Mouse (Mus musculus) natural killer cell, adult 2 months (primary cell): ENCODE measurements around the gene Hnrnpa0.
"Not testable (repeated sequence)": the region's sequence is repeated elsewhere in the genome, so short reads cannot be mapped to it uniquely, and the experiment has no call there.

Source experiments
- DNase-seq, 2 experiments: peaks; one replicate each; pipeline ENCODE4 v3.0.0; 2022; ENCODE audit warnings: low spot score in 2 of 2

Gene Hnrnpa0

DNA sequence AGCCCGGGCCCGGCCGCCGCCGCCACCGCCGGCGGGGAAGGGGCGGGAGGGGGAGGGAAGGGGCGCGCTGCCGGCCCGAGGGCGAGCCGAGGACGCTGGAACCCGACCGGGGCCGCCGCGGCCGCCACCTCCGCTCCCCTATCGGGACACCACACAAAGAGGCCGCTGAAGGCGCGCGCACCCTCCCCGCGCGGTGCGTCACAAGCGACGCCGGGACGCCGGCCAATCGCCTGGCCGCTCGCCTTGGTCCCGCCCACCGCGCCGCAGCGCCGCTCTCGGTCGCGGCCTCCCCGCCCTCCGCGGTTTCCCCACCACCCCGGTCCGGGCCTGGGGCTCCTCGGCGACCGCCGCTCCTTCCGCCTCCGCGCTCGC lies at the start of gene Hnrnpa0:
Gene Hnrnpa0 (minus strand): TSS at position 161 of the 372 bp plus-strand sequence.
- DNase-seq: peak; percentile 94 to 95

DNA sequence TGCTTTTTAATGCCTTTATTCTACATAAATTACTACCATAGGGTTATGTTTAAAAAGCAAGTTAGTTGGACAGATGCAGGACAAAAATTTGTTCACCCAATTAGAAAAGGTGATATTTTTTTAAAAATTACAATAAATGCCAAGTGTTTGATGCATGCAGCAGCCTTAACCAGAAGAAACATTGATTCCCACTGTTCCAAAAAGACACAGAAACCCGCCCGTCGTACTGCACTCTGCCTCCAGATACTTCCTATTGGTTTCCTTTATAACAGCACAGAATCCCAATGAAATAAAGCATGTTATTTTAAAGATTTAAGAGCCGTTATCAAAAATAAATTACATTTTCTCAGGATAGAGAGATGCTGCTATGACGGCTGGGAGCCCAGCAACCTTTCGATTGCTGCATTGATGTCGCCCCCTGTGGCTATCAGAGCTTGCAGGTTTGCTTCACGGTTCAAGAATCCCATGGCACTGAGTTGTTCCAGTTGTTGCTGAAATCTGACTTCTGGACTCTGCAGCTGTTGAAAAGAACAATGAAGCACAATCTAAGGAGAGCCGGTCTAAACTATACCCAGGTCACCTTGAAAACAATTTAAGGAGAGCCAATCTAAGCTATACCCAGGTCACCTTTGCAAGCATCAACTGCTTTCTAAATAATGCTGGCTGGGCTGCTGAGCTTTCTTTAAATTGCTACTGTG lies 49.3 kb upstream of the Hnrnpa0 start:
- peak; percentile 97 for DNase-seq

DNA sequence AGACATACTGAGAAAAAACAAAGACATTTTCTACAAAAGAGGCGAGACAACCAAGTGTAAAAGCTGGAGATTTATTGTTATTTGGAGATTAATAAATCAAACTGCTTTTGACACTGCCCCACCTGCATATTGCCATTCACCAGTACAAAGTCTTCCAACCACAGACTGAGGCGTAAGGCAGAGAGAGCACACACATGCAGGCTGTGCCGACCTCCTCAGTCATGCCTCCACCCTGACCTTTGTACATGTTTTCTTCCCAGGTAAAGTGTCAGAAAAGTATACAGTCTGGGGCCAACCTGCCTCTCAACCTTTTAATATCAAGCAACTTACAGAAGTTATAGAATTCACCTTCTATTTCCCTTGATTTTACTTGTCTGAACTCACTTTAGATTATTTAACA lies 47.7 kb upstream of the Hnrnpa0 start:
- no peak for DNase-seq

DNA sequence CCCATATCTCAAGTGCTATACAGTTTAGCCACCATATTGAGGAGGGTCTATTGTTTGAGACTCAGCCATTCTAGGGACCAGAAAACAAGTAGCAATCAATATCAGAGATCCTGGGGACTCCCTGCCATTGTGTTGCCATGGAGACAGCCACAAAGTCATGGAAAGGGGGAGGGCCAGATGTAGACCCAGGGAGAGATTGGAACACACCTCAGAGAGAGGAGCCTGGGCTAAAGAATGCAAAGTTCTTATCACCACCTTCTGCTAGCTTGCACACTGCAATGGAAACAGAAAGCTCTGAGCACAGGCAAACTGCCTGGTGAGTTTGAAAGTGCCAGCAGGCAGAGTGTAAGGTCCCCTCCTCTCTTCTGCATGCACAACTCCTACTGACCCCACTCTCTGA lies 39.8 kb upstream of the Hnrnpa0 start:
- no peak for DNase-seq

DNA sequence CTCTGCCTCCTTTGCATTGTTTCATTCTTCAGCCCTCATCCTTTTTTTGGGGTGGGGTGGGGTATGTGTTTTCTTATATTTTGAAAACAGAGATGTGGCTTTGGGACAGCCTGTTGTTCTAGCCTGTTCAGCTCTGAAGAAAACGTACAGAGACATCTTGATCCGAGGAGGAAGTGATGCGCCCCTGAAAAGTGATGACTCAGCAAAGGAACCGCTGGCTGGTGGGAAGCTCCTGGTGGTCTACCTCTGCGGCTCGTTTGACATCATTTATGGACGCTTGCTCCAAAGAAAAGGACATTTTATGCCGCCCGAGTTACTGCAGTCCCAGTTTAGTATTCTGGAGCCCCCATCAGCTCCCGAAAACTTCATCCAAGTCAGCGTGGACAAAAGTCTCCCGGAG lies 35.0 kb upstream of the Hnrnpa0 start:
- no peak for DNase-seq

DNA sequence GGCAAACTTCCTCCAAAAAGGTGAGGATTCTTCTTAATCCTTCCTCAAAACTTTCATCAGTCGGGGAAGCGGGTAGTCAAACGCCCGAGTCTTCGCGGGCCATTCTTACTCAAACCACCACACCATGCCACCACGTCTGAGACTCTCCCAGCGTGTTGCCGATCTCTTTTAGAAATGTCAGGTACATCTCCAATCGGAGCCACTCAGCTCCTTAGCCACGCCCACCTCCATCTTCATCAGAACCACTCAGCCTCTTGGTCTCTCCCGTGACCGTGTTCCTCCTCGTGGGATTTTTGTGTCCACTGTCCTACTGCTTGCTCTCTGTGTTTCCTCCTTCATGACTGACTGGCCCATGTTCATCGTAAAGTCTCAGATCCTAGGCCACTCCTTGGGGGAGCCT lies 32.4 kb upstream of the Hnrnpa0 start:
- DNase-seq: no peak

DNA sequence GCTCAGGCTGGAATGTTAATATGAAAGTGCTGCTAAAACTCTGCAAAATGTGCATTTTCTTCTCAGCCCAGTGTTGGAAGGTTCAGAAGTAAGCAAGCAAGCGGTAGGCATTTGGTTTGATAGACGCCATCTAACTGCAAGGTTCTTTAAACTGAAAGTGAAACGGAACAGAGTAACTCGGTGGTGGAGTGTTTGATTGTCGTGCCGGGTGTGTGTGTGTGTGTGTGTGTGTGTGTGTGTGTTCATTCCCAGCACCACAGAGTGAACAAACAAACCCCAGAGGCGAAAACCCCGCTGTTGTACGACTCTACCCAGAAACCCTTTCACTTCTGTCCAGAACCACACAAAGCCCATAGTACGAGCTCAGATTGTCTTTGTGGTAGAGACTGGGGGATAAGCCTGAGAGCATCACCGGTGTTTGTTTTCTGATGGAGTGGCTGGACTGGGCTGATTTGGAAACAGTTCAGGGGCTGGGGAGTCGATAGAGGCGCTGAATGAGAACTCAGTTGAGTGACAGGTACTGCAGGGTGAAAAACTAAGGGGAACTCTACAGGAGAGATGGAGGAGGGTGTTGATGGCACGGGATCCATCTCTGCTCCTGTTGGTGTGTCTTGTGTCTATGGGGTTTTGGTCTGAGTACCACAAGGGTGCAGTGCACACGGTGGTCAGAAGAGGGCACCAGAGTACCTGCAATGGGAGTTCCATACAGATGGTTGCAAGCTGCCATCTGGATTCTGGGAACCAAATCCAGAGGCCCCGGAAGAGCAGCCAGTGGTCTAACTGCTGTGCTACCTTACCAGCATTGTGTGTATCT lies 29.9 kb upstream of the Hnrnpa0 start:
- DNase-seq: peak; percentile 79 to 86

DNA sequence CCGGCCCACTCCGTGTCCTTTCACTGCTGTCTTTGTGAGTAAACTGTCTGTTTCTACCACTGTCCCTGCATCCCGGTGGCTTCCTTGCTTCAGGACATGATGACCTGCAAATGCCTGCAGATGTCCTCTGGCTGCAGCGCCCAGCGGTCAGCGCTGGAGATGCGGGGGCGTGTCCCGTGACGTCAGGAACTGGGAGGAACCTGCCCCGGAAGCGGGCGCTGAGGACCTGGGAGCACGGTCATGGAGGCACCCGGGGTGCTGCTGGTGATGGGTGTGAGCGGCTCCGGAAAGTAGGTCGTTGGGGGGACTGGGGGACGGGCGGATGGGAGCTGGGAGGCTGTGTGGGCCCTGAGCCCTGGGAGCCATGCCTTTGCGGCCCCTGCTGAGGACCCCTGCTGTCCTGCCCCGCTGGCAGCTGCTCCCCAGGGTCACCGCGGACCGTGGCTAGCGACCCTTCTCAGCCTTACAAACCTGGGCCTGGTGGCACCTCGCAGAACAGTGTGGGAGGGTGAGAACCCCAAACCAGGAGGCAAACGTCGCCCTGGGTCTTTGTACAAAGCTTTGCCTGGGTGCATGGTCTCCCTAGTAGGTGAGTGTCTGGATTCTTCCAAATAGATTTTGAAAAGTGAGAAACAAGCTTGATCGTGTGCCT lies 29.2 kb upstream of the Hnrnpa0 start, which contains the start of gene Idnk:
Gene Idnk (plus strand): TSS at position 203 of the 652 bp plus-strand sequence.
- peak; percentile 74 to 75 for DNase-seq

DNA sequence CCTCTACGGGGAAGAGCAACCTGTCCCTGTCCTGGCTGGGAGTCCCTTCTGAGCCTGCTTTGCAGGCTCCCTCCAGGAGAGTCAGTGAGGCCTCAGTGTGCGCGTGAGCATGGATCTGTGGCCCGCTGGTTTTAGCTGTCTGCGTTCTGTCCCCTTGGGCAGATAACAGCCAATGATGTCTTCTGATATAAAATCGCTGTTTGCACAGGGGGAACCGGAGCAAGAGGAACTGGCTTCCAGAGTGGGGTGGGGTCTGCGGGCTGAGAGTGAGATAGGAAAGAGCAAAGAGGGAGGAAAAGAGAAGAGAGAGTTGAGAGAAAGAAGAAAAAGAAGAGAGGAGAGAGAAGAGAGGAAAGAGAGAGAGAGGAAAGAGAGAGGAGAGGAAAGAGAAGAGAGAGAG lies 28.7 kb upstream of the Hnrnpa0 start:
- DNase-seq: no peak

DNA sequence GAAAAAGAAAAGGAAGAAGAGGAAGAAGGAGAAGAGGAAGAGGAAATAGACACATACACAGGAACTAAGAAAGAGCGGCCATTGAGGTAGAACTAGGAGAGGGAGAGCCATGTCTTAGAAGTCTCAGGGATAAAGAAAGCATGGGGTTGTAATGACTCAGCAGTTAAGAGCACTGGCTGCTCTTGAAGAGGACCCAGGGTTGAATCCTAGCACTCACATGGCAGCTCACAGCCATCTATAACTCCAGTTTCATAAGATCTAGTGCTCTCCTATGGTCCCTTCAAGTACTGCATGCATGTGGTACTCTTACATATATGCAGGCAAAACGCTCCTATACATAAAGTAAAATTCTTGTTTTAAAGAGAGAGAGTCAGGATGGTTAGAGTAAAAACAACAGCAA lies 27.7 kb upstream of the Hnrnpa0 start:
- peak; percentile 5 to 26 for DNase-seq

DNA sequence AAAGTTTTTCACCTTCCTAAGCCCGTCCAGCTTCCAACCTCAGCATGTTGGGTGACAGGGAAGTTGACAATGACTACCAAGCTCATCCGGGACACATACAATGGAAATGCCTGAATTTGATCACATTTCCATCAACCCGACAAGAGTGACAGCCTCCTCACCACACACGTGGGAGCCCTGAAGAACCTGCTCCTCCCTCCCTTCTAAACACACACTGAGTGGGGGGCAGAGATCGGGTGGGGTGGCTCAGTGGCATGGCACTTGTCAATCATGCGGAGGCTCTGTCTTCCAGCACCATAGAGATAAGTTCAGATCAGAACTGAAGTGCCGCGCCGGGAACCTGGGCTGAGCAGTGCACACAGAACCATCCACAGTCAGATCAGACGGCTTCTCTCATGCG lies 22.1 kb upstream of the Hnrnpa0 start:
- DNase-seq: no peak

DNA sequence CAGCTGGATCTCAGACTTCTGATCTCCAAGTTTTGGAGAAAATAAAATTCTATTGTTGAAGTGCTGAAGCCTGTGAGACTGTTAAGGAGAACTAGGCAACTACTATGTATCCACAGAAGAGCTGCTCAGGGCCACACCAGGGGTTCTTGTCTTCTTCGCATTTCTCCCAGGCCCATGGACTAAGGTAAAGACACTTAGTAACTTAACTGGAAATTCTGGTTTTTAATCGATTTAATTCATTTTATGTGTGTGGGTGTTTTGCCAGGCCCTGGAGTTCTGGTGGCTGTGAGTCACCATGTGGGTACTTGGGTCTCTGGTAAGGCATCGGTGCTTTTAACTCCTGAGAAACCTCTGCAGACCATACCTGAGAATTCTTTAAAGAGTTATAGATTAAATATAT lies 21.3 kb upstream of the Hnrnpa0 start:
- no peak for DNase-seq

DNA sequence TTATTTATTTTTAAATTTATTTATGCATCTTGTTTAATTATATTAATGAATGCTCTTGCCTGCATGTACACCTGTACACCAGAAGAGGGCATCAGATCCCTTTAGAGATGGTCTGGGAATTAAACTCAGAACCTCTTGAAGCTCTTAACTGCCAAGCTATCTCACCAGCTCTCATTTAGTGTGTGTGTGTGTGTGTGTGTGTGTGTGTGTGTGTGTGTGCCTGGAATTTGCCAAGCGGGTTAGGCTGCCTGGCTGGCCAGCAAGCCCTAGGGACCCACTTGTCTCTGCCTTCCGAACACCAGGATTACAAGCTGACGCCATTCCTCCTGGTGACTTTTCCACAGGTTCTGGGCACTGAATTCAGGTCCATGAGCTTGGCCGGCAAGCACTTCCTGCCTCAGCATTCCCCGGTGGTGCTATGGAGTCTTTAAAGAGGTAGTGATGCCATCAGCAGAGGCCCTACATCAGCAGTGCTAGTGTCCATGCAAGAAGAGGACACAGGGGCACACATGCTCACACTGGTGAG lies 20.7 kb upstream of the Hnrnpa0 start:
- no peak for DNase-seq

DNA sequence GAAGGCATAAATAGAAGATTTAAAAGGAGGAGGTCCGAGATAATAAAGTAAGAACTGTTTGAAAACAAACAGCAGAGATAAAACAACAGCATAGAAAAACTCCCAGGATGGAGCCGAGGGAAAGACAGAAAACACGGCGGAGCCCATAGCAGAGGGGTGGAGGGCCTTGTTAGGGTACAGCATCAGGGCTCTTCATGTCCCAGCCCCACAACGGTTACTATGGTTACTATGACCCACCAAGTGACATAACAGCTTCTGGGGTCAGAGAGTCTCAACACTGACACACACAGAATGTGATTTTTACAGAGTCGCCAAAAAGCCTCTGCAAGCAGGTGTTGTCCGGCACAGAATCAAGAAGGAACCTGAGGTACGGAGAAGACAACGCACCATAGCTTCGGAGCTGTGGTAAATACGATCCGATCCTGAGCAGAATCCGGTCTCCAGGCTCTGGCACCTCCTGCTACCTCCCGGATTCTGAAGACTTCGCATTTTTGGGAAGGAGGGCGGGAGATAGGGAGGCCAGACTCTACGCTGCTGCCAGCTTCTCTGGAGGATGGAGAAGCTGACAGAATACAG lies 20.0 kb upstream of the Hnrnpa0 start:
- no peak for DNase-seq

DNA sequence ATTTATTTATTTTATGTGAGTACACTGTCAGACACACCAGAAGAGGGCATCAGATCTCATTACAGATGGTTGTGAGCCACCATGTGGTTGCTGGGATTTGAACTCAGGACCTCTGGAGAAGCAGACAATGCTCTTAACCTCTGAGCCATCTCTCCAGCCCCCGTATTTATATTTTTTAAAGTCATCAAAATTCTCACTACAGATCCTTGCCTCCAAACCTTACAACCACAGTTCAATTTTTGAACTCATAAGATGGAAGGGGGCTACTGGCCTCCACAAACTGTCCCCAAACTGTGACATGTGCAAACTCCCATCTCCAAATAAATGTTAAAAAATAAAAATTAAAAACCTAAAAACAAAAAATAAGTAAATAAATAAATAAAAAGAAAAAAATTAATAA lies 19.4 kb upstream of the Hnrnpa0 start:
- no peak for DNase-seq

DNA sequence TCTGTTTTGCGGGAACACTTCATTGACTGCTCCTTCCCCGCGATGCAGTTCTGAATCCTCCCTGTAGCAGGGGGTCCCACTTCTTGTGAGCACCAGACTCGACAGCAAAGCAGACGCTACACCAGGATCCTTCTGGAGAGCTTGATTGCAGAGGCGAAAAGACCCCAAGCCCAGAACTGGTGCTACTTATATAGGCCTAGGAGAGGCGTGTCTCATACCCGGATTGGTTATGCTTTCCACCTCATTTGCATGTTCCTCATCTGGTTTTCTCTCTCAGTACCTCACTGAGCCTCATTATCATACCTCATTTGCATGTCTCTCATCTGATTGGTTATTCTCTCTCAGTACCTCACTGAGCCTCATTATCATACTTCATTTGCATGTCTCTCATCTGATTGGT lies 18.2 kb upstream of the Hnrnpa0 start:
- DNase-seq: not testable (repeated sequence)

DNA sequence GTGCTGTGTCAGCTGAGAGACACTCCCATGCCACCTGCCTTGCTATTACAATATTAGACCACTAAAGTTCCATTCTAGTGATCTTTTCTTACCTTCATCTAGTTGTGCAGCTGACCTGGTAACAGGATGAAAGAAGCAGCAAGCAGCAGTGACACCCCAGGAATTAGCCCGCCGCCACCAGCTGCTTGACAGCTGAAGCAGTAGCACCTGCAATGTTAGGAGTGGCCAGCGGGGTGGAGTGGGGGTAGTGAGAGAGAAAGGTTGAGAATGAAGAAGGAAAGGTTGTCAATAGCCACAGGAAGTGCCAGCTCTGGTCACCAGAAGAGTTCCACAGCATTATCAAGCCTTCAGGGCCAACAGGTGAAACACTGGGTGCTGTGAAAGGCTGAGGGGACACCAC lies 3.3 kb upstream of the Hnrnpa0 start:
- DNase-seq: peak in 1 of 2 experiments; percentile 20

DNA sequence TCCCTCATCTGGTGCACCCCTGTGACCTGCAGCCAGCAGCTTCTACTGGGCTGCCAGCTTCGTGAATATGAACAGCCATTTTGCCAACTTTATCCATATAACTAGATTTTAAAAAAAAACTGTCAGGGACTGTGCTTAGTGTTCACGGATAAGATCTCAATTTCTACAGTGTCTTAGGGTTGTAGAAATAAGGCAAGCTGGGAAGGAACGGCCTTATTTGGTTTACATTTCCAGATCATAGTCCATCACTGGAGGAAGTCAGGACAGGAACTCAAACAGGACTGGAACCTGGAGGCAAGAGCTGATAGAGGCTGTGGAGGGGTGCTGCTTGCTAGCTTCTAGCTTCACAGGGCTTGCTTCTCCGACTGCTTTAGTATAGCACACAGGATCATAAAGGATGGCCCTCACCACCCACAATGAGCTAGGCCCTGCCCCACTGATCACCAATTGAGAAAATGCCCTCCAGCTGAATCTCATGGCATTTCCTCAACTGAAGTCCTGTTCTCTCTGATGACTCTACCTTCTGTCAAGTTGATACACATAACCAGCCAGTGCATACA lies 1.4 kb upstream of the Hnrnpa0 start:
- no peak for DNase-seq

DNA sequence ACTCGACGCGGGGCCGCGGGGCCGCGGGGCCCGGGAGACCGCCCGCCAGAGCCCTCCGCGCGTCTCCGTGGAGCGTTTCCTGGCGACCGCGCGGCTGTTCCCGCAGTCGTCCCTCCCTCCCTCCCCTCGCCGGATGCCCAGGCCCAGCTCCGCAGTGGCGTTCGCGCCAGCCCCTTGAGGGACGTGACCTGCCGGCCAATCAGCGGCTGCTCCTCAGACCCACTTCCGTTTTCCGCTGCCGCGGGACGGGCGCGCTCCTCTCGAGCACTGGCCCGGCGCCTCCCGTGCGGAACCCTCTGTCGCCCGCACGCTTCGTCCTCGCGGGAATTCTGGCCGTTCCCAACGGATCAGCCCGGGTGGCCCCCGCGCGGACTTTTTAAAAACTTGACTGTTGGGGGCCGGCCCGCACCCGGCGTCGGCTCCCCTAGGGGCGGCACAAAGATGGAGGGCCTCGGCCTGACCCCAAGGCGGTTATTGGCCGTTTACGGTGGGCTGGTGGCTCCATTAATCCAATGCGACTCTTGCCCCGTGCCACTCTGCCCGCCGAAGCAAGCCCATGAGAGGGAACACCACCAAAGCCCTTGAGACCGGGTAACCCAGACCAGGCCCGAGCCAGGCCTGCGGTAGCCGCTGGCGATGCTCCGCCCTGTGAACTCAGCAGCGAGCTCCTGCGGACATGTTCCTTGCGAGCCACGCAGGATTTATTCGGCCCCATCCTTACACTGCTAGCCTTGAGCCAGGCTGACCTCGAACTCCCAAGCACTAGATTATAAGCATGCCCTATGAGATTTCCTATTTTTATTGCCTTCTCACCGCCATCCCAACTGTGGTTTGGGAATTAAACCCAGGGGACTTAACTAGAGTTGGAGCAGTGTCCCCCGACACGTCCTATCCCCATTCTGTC lies 664 bp upstream of the Hnrnpa0 start:
- DNase-seq: peak; percentile 93 to 94

DNA sequence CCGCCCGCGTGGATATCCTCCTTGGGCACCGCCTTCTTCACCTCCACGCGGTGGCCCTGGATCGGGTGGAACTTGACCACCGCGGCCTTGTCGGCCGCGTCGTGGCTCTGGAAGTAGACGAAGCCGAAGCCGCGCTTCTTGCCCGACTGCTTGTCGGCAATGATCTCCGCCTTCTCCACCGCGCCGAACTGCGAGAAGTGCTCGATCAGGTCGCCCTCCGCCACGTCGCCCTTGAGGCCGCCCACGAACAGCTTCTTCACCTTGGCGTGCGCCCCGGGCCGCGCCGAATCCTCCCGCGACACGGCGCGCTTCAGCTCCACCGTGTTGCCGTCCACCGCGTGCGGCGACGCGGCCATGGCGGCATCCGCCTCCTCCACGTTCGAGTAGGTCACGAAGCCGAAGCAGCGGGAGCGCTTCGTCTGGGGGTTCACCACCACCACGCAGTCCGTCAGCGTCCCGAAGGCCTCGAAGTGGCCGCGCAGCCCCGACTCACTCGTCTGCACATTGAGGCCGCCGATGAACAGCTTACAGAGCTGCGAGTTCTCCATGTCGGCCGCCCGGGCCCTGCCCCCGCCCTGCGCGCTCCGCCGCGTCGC lies 492 bp downstream of the Hnrnpa0 start:
- no peak for DNase-seq
